Comparison of ENCODE assay signal across 8 mouse cellular contexts in the genomic region with DNA sequence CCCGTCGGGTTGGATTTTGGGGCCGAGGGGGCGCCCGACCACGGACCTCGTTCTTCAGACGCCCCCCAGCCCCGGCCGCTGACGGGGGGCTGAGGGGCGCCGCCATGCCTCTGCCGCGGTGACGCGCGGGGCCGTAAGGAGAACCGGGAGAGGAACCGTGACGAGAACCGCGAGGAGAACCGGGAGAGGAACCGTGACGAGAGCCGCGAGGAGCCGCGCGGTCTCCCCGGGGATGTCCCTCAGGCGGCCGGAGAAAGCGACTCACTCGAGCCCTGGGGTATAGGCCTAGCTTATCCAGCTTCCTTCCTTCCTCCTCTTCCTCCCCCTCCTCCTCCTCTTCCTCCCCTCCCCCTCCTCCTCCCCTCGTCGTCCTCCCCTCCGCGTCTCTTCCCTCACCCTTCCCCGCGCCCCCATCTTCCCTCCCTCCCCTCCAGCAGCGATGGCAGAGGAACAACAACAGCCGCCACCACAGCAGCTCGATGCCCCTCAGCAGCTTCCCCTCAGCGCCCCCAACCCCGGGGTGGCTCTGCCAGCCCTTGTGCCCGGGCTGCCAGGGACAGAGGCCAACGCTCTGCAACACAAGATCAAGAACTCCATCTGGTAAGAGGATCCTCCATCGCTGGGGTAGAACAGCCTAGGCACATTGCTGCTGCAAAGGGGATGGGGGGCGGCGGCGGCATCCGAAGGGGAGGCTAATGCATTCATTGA. TPM values are rescaled to one million over a fixed set of nuclear protein-coding genes. Genes with fewer than 3 reads are reported as not detected.
DNase-seq lines count a peak whose midpoint lies in the region; ATAC-seq lines count a peak whose summit lies in the region.

No protein-coding gene starts in this region.

- peaks cover 52% of the 10 kb centered on the region for H3K79me2 ChIP-seq in macrophage (ENCODE audit: inconsistent target)

- peaks cover 19% of the 10 kb centered on the region for H3K4me1 ChIP-seq in hindbrain, embryonic 15.5 days (replicated peaks)

- peak overlapping the region; percentile 92 for H3K9ac ChIP-seq in hindbrain, embryonic 15.5 days

- H3K4me3 ChIP-seq in hindbrain, embryonic 15.5 days, result peak overlapping the region; percentile 90
- H3K4me3 ChIP-seq in macrophage (ENCODE audit: inconsistent target), result peak overlapping the region; percentile 58

- H3K36me3 ChIP-seq in hindbrain, embryonic 15.5 days, result no peaks in the 10 kb centered on the region
- H3K36me3 ChIP-seq in macrophage (ENCODE audit: inconsistent target), result no peaks in the 10 kb centered on the region

- H3K4me2 ChIP-seq in hindbrain, embryonic 15.5 days, result peak overlapping the region; percentile 69

- no peaks in the 10 kb centered on the region for H3K27me3 ChIP-seq in hindbrain, embryonic 15.5 days

- H3K27ac ChIP-seq in hindbrain, embryonic 15.5 days (replicated peaks), result peak overlapping the region; percentile 100
- H3K27ac ChIP-seq in macrophage, result peak overlapping the region; percentile 62

- H3K9me3 ChIP-seq in hindbrain, embryonic 15.5 days, result no peaks in the 10 kb centered on the region

- under 1% methylated on average over 49 of the region's 55 CpGs for WGBS in hindbrain, embryonic 15.5 days
- under 1% methylated on average over 48 of the region's 55 CpGs for WGBS in macrophage (ENCODE audit: missing documents)

- peak; percentile 45 for DNase-seq in T-cell, adult 2 months (ENCODE audit: low spot score)
- peak; percentile 49 to 65 for DNase-seq in cerebellum, postnatal 36 days
- peak; percentile 41 to 52 for DNase-seq in frontal cortex, postnatal 36 days (ENCODE audit: low spot score in 2 of 2)
- DNase-seq in left cerebral cortex, adult 8-10 months (ENCODE audit: low spot score in 2 of 2), result peak; percentile 46 to 50
- DNase-seq in right cerebral cortex, adult 18-20 months, result peak; percentile 38
- peak; percentile 36 for DNase-seq in urinary bladder, adult 2 months (ENCODE audit: low spot score)

- ATAC-seq in hindbrain, embryonic 15.5 days (ENCODE audit: low FRiP score, low read depth), result peak; percentile 65

RNA-seq across cellular contexts. Expression of a gene that starts 0.5 kb away (rescaled TPM):
- polyA plus RNA-seq in hindbrain, embryonic 15.5 days (2015; fragmentation: Nextera tagmentation; extraction: Ambion mirVana), result 15.0 and 15.4 TPM in 2 replicates
- 10 to 100 TPM; 28.4 to 33.9 (median 29.6) TPM for total RNA-seq in left cerebral cortex, adult 8-10 months (2022)
- total RNA-seq in macrophage (2018; cell fraction: chromatin; rRNA removed), result 10 to 100 TPM; 13.6 to 88.1 (median 55.7) TPM
- 10 to 100 TPM in 23 of 26 experiments, 1 to 10 TPM in 3; 7.9 to 20.3 (median 14.7) TPM for total RNA-seq in macrophage (2018; cell fraction: cytosol; rRNA removed)
- total RNA-seq in macrophage (2018; cell fraction: nucleus; rRNA removed), result 10 to 100 TPM; 12.7 to 78.4 (median 36.6) TPM
- polyA plus RNA-seq in macrophage (2018), result 9.5 to 10.6 TPM (median 10.1 TPM) in 3 replicates
- polyA plus RNA-seq in urinary bladder, adult 2 months (2012; rRNA removed), result 6.6 and 8.9 TPM in 2 replicates

RNA-seq across cellular contexts. Expression of a gene that starts 40.5 kb away (rescaled TPM):
- polyA plus RNA-seq in hindbrain, embryonic 15.5 days (2015; fragmentation: Nextera tagmentation; extraction: Ambion mirVana), result 28.8 and 37.9 TPM in 2 replicates
- 10 to 100 TPM; 12.2 to 13.3 (median 12.5) TPM for total RNA-seq in left cerebral cortex, adult 8-10 months (2022)
- 10 to 100 TPM in 16 of 26 experiments, 1 to 10 TPM in 9, under 1 TPM in 1; 0.87 to 26.5 (median 12.6) TPM for total RNA-seq in macrophage (2018; cell fraction: chromatin; rRNA removed)
- 1 to 10 TPM in 15 of 26 experiments, under 1 TPM in 11; 0.19 to 3.1 (median 1.1) TPM for total RNA-seq in macrophage (2018; cell fraction: cytosol; rRNA removed)
- 10 to 100 TPM in 2 of 26 experiments, 1 to 10 TPM in 24; 1.1 to 13.3 (median 5.5) TPM for total RNA-seq in macrophage (2018; cell fraction: nucleus; rRNA removed)
- 1.00 to 1.4 TPM (median 1.1 TPM) in 3 replicates for polyA plus RNA-seq in macrophage (2018)
- polyA plus RNA-seq in urinary bladder, adult 2 months (2012; rRNA removed), result 11.7 and 12.1 TPM in 2 replicates

Comparison
In these comparisons a context has a peak if more than half of its experiments do, and no peak if none do; other contexts are left out.
1. Peak in every context shown above with its lines: DNase-seq, ATAC-seq, H3K4me3 ChIP-seq and H3K27ac ChIP-seq.